Mouse (Mus musculus): ENCODE measurements around the gene 9530053A07Rik. TPM values are rescaled to one million over a fixed set of nuclear protein-coding genes. Genes with fewer than 3 reads are reported as not detected.

Gene 9530053A07Rik
- polyA plus RNA-seq, 1 experiment from 2014 or later: 0.06 TPM

- Histone ChIP-seq H3K27ac (peak overlapping the region; percentile 60), H3K36me3 (no peaks in the 10 kb centered on the region)
These were observed 79.2 kb downstream of the 9530053A07Rik start for GRCm38 (mm10) chr7:28208396-28208987.

GRCm38 (mm10) chr7:28208988-28209508 lies 79.8 kb downstream of the 9530053A07Rik start:
- Histone ChIP-seq H3K36me3 (no peaks in the 10 kb centered on the region), H3K27ac (peak overlapping the region; percentile 60), H3K4me1 (no peaks in the 10 kb centered on the region), H3K4me3 (peak overlapping the region; percentile 51), H3K9me3 (no peaks in the 10 kb centered on the region), H3K27me3 (ENCODE audit: insufficient read depth, poor library complexity, severe bottlenecking) (no peaks in the 10 kb centered on the region)
- peak; percentile 87 for DNase-seq (ENCODE audit: low spot score)
- WGBS: 37% methylated on average over 19 of the region's 19 CpGs

More at GRCm38 (mm10) chr7:28208396-28208987, 79.2 kb downstream of the 9530053A07Rik start:
- no peak for DNase-seq (ENCODE audit: low spot score)
- Histone ChIP-seq H3K9me3 (no peaks in the 10 kb centered on the region), H3K27me3 (ENCODE audit: insufficient read depth, poor library complexity, severe bottlenecking) (no peaks in the 10 kb centered on the region), H3K4me1 (no peaks in the 10 kb centered on the region), H3K4me3 (peak overlapping the region; percentile 51)
- WGBS: 37% methylated on average over 12 of the region's 12 CpGs

- Histone ChIP-seq H3K27ac (no peak overlapping the region), H3K4me3 (no peak overlapping the region), H3K36me3 (no peaks in the 10 kb centered on the region), H3K27me3 (ENCODE audit: insufficient read depth, poor library complexity, severe bottlenecking) (no peaks in the 10 kb centered on the region), H3K4me1 (no peaks in the 10 kb centered on the region), H3K9me3 (no peaks in the 10 kb centered on the region)
- WGBS: 46% methylated on average over 5 of the region's 5 CpGs
- no peak for DNase-seq (ENCODE audit: low spot score)
These were observed 81.5 kb downstream of the 9530053A07Rik start for GRCm38 (mm10) chr7:28210731-28211130.

GRCm38 (mm10) chr7:28214142-28214541 lies 84.9 kb downstream of the 9530053A07Rik start:
- Histone ChIP-seq H3K9me3 (no peaks in the 10 kb centered on the region), H3K4me1 (no peaks in the 10 kb centered on the region), H3K27me3 (ENCODE audit: insufficient read depth, poor library complexity, severe bottlenecking) (no peaks in the 10 kb centered on the region), H3K36me3 (no peaks in the 10 kb centered on the region), H3K27ac (no peak overlapping the region), H3K4me3 (no peak overlapping the region)
- DNase-seq (ENCODE audit: low spot score): no peak
- 41% methylated on average over 10 of the region's 10 CpGs for WGBS

Other genes with a start within 250 kb of the 9530053A07Rik start
- 7.0 and 7.8 TPM in 2 replicates for gene Zfp974, start 200.0 kb upstream of the 9530053A07Rik start, polyA plus RNA-seq (2016; fragmentation: Nextera tagmentation; extraction: Ambion mirVana)
- gene Zfp780b, start 150.3 kb upstream of the 9530053A07Rik start, polyA plus RNA-seq (2016; fragmentation: Nextera tagmentation; extraction: Ambion mirVana): 15.5 and 17.1 TPM in 2 replicates
- gene Zfp850, start 115.4 kb upstream of the 9530053A07Rik start, polyA plus RNA-seq (2016; fragmentation: Nextera tagmentation; extraction: Ambion mirVana): 4.0 and 7.0 TPM in 2 replicates
- gene Psmc4, start 79.4 kb upstream of the 9530053A07Rik start, polyA plus RNA-seq (2016; fragmentation: Nextera tagmentation; extraction: Ambion mirVana): 315 and 364 TPM in 2 replicates
- 0.41 TPM in 1 of 2 replicates, not detected in the other for gene Fcgbp, start 58.2 kb upstream of the 9530053A07Rik start, polyA plus RNA-seq (2016; fragmentation: Nextera tagmentation; extraction: Ambion mirVana)
- gene Fbl, start 40.2 kb downstream of the 9530053A07Rik start, polyA plus RNA-seq (2016; fragmentation: Nextera tagmentation; extraction: Ambion mirVana): 101 and 140 TPM in 2 replicates
- 9.9 and 10.4 TPM in 2 replicates for gene Dyrk1b, start 50.0 kb downstream of the 9530053A07Rik start, polyA plus RNA-seq (2016; fragmentation: Nextera tagmentation; extraction: Ambion mirVana)
- 0.90 and 1.4 TPM in 2 replicates for gene Eid2, start 138.4 kb downstream of the 9530053A07Rik start, polyA plus RNA-seq (2016; fragmentation: Nextera tagmentation; extraction: Ambion mirVana)
- 5.6 and 7.1 TPM in 2 replicates for gene Eid2b, start 148.3 kb downstream of the 9530053A07Rik start, polyA plus RNA-seq (2016; fragmentation: Nextera tagmentation; extraction: Ambion mirVana)
- gene Selenov, start 161.7 kb downstream of the 9530053A07Rik start, polyA plus RNA-seq (2016; fragmentation: Nextera tagmentation; extraction: Ambion mirVana): not detected in 2 replicates
- gene Dll3, start 172.8 kb downstream of the 9530053A07Rik start, polyA plus RNA-seq (2016; fragmentation: Nextera tagmentation; extraction: Ambion mirVana): 0.18 and 0.68 TPM in 2 replicates
- 171 and 189 TPM in 2 replicates for gene Timm50, start 182.6 kb downstream of the 9530053A07Rik start, polyA plus RNA-seq (2016; fragmentation: Nextera tagmentation; extraction: Ambion mirVana)
- 88.5 and 90.7 TPM in 2 replicates for gene Supt5, start 209.3 kb downstream of the 9530053A07Rik start, polyA plus RNA-seq (2016; fragmentation: Nextera tagmentation; extraction: Ambion mirVana)
- 726 and 844 TPM in 2 replicates for gene Rps16, start 221.2 kb downstream of the 9530053A07Rik start, polyA plus RNA-seq (2016; fragmentation: Nextera tagmentation; extraction: Ambion mirVana)
- gene Plekhg2, start 243.1 kb downstream of the 9530053A07Rik start, polyA plus RNA-seq (2016; fragmentation: Nextera tagmentation; extraction: Ambion mirVana): 68.3 and 75.1 TPM in 2 replicates

Data from heart, embryonic 10.5 days (tissue).